Mouse (Mus musculus): ENCODE measurements around the gene Trpv1. TPM values are rescaled to one million over a fixed set of nuclear protein-coding genes. Genes with fewer than 3 reads are reported as not detected.

Trpv1 gene
- 0.27 and 0.59 TPM in 2 replicates for polyA plus RNA-seq (2015; fragmentation: Nextera tagmentation; extraction: Ambion mirVana)

GRCm38 (mm10) chr11:73233992-73234391 is at the start of gene Trpv1:
TSS of gene Trpv1 (plus strand) at chr11:73234292.

GRCm38 (mm10) chr11:73198603-73199229 is 35.4 kb upstream of the Trpv1 start, which contains the start of gene Ctns:
TSS of gene Ctns (minus strand) at chr11:73199042.

GRCm38 (mm10) chr11:73199230-73199712 is 34.8 kb upstream of the Trpv1 start, which contains the start of gene Shpk:
TSS of gene Shpk (plus strand) at chr11:73199460.

GRCm38 (mm10) chr11:73267267-73267666 is 33.2 kb downstream of the Trpv1 start, which contains the start of gene Trpv3:
TSS of gene Trpv3 (plus strand) at chr11:73267388.

Other genes starting within 250 kb of the Trpv1 start
- gene P2rx1, start 235.2 kb upstream of the Trpv1 start, polyA plus RNA-seq (2015; fragmentation: Nextera tagmentation; extraction: Ambion mirVana): 0.20 and 0.26 TPM in 2 replicates
- 28.1 and 31.8 TPM in 2 replicates for gene Camkk1, start 215.3 kb upstream of the Trpv1 start, polyA plus RNA-seq (2015; fragmentation: Nextera tagmentation; extraction: Ambion mirVana)
- 5.9 and 6.1 TPM in 2 replicates for gene Ncbp3, start 186.5 kb upstream of the Trpv1 start, polyA plus RNA-seq (2015; fragmentation: Nextera tagmentation; extraction: Ambion mirVana)
- gene Itgae, start 143.7 kb upstream of the Trpv1 start, polyA plus RNA-seq (2015; fragmentation: Nextera tagmentation; extraction: Ambion mirVana): 0.32 TPM in 2 replicates
- gene Haspin, start 96.0 kb upstream of the Trpv1 start, polyA plus RNA-seq (2015; fragmentation: Nextera tagmentation; extraction: Ambion mirVana): 1.5 and 1.6 TPM in 2 replicates
- 1.7 and 2.3 TPM in 2 replicates for gene P2rx5, start 73.9 kb upstream of the Trpv1 start, polyA plus RNA-seq (2015; fragmentation: Nextera tagmentation; extraction: Ambion mirVana)
- gene Emc6, start 57.3 kb upstream of the Trpv1 start, polyA plus RNA-seq (2015; fragmentation: Nextera tagmentation; extraction: Ambion mirVana): 180 and 197 TPM in 2 replicates
- 91.8 and 99.0 TPM in 2 replicates for gene Tax1bp3, start 57.2 kb upstream of the Trpv1 start, polyA plus RNA-seq (2015; fragmentation: Nextera tagmentation; extraction: Ambion mirVana)
- 13.8 and 17.1 TPM in 2 replicates for gene Ctns, start 35.2 kb upstream of the Trpv1 start, polyA plus RNA-seq (2015; fragmentation: Nextera tagmentation; extraction: Ambion mirVana)
- gene Shpk, start 34.8 kb upstream of the Trpv1 start, polyA plus RNA-seq (2015; fragmentation: Nextera tagmentation; extraction: Ambion mirVana): 3.6 and 4.3 TPM in 2 replicates
- 0.35 and 0.36 TPM in 2 replicates for gene Trpv3, start 33.1 kb downstream of the Trpv1 start, polyA plus RNA-seq (2015; fragmentation: Nextera tagmentation; extraction: Ambion mirVana)
- gene Aspa, start 95.3 kb downstream of the Trpv1 start, polyA plus RNA-seq (2015; fragmentation: Nextera tagmentation; extraction: Ambion mirVana): 10.9 and 13.3 TPM in 2 replicates
- 0.08 TPM in 1 of 2 replicates, not detected in the other for gene Gm49340, start 95.4 kb downstream of the Trpv1 start, polyA plus RNA-seq (2015; fragmentation: Nextera tagmentation; extraction: Ambion mirVana)
- 0.23 and 0.28 TPM in 2 replicates for gene Spata22, start 95.4 kb downstream of the Trpv1 start, polyA plus RNA-seq (2015; fragmentation: Nextera tagmentation; extraction: Ambion mirVana)
- 0.08 TPM in 1 of 2 replicates, not detected in the other for gene Olfr20, start 116.5 kb downstream of the Trpv1 start, polyA plus RNA-seq (2015; fragmentation: Nextera tagmentation; extraction: Ambion mirVana)
- gene Olfr376, start 137.0 kb downstream of the Trpv1 start, polyA plus RNA-seq (2015; fragmentation: Nextera tagmentation; extraction: Ambion mirVana): not detected in 2 replicates
- not detected in 2 replicates for gene Olfr1, start 165.3 kb downstream of the Trpv1 start, polyA plus RNA-seq (2015; fragmentation: Nextera tagmentation; extraction: Ambion mirVana)
- gene Olfr378, start 194.2 kb downstream of the Trpv1 start, polyA plus RNA-seq (2015; fragmentation: Nextera tagmentation; extraction: Ambion mirVana): not detected in 2 replicates
- not detected in 2 replicates for gene Olfr380, start 223.2 kb downstream of the Trpv1 start, polyA plus RNA-seq (2015; fragmentation: Nextera tagmentation; extraction: Ambion mirVana)